Mouse (Mus musculus) spleen, adult 10 weeks (tissue): ENCODE results near the gene Dusp3. TPM values are rescaled to one million over a fixed set of nuclear protein-coding genes. Genes with fewer than 3 reads are reported as not detected.

Experiments used
- polyA plus RNA-seq: library from polyadenylated mRNA; stranded (reverse); fragments of 350-450 nt; fragmentation: Illumina TruSeq; extraction: RNeasy Lipid Tissue Mini Kit (QIAGEN cat#74804); gene quantifications from one replicate; pipeline ENCODE4 v1.2.3, GENCODE M21; 2015; ENCODE audit warnings: low replicate concordance; ENCODE audit not compliant: insufficient read depth

Dusp3 gene
- polyA plus RNA-seq = 29.7 TPM

GRCm38 (mm10) chr11:101986913-101987312 lies at the start of gene Dusp3:
Gene Dusp3 (minus strand): TSS chr11:101987013.

GRCm38 (mm10) chr11:102028087-102028816 lies 41.4 kb upstream of the Dusp3 start, which contains the start of gene Mpp3:
Gene Mpp3 (minus strand): TSS chr11:102028461.

GRCm38 (mm10) chr11:101984054-101985025 lies 2.5 kb downstream of the Dusp3 start, which contains the start of gene Cfap97d1:
Gene Cfap97d1 (plus strand): TSS chr11:101984279.

GRCm38 (mm10) chr11:101966965-101967614 lies 19.7 kb downstream of the Dusp3 start, which contains the start of gene Sost:
Gene Sost (minus strand): TSS chr11:101967015.

Other genes starting within 250 kb of the Dusp3 start
- not detected for gene Etv4, start 201.6 kb downstream of the Dusp3 start, polyA plus RNA-seq
- 1.6 TPM for gene Meox1, start 92.6 kb downstream of the Dusp3 start, polyA plus RNA-seq
- not detected for gene Sost, start 20.0 kb downstream of the Dusp3 start, polyA plus RNA-seq
- gene Cfap97d1, start 2.7 kb downstream of the Dusp3 start, polyA plus RNA-seq = not detected
- gene Mpp3, start 41.4 kb upstream of the Dusp3 start, polyA plus RNA-seq = 2.9 TPM
- 14.5 TPM for gene Cd300lg, start 54.5 kb upstream of the Dusp3 start, polyA plus RNA-seq
- gene Mpp2, start 101.5 kb upstream of the Dusp3 start, polyA plus RNA-seq = 1.4 TPM
- not detected for gene Ppy, start 114.3 kb upstream of the Dusp3 start, polyA plus RNA-seq
- gene Pyy, start 120.8 kb upstream of the Dusp3 start, polyA plus RNA-seq = not detected
- gene Nags, start 158.5 kb upstream of the Dusp3 start, polyA plus RNA-seq = not detected
- gene Tmem101, start 169.4 kb upstream of the Dusp3 start, polyA plus RNA-seq = 6.3 TPM
- gene Lsm12, start 198.3 kb upstream of the Dusp3 start, polyA plus RNA-seq = 36.5 TPM
- gene G6pc3, start 202.6 kb upstream of the Dusp3 start, polyA plus RNA-seq = 22.7 TPM
- 17.0 TPM for gene Hdac5, start 243.2 kb upstream of the Dusp3 start, polyA plus RNA-seq